Mouse (Mus musculus) liver, adult 2 months (tissue): ENCODE measurements around the gene Wdr83os. TPM values are rescaled to one million over a fixed set of nuclear protein-coding genes. Genes with fewer than 3 reads are reported as not detected.
"Not testable (repeated sequence)": the region's sequence is repeated elsewhere in the genome, so short reads cannot be mapped to it uniquely, and the experiment has no call there.

ENCODE experiments used
- DNase-seq: peaks from one replicate; pipeline ENCODE4 v3.0.0-alpha.2; 2011; ENCODE audit warnings: low read depth, low spot score; ENCODE audit errors: extremely low read depth
- H3K27ac ChIP-seq: fragments of 200-500 bp; replicated peaks from 2 replicates; pipeline ENCODE4 v1.5.1; 2012; ENCODE audit warnings: low read depth, mild to moderate bottlenecking, control low read depth, inconsistent platforms, low read length; ENCODE audit not compliant: insufficient read depth
- H3K27me3 ChIP-seq: fragments of 200-500 bp; 2 replicates; pipeline ENCODE4 v1.6.1; 2012; ENCODE audit warnings: mild to moderate bottlenecking, moderate library complexity, low read length, inconsistent platforms; ENCODE audit not compliant: control insufficient read depth, insufficient read depth
- H3K36me3 ChIP-seq: fragments of 200-500 bp; 2 replicates; pipeline ENCODE4 v1.6.1; 2012; ENCODE audit warnings: low read length, inconsistent platforms; ENCODE audit not compliant: control insufficient read depth, insufficient read depth
- H3K4me1 ChIP-seq: fragments of 200-500 bp; 2 replicates; pipeline ENCODE4 v1.6.1; 2011; ENCODE audit warnings: low read length; ENCODE audit not compliant: control insufficient read depth, insufficient read depth
- H3K4me3 ChIP-seq: fragments of 200-500 bp; 2 replicates; pipeline ENCODE4 v1.5.1; 2011; ENCODE audit warnings: low read depth, mild to moderate bottlenecking, control low read depth, low read length, moderate library complexity; ENCODE audit not compliant: insufficient read depth
- H3K79me2 ChIP-seq: fragments of 200-500 bp; 2 replicates; pipeline ENCODE4 v1.6.1; 2012; ENCODE audit warnings: inconsistent platforms, mild to moderate bottlenecking, low read length, moderate library complexity; ENCODE audit not compliant: control insufficient read depth, insufficient read depth
- H3K9ac ChIP-seq: fragments of 200-500 bp; 2 replicates; pipeline ENCODE4 v1.6.1; 2012; ENCODE audit warnings: low read depth, mild to moderate bottlenecking, control low read depth, inconsistent platforms, low read length
- CTCF ChIP-seq: fragments of 200-500 bp; IDR thresholded peaks from 2 replicates; pipeline ENCODE4 v1.5.1; 2011; ENCODE audit warnings: low read depth, low read length, control low read depth
- POLR2A ChIP-seq: fragments of 200-500 bp; IDR thresholded peaks from 2 replicates; pipeline ENCODE4 v1.6.1; 2011; ENCODE audit warnings: low read length, control low read depth; ENCODE audit not compliant: insufficient read depth; ENCODE audit errors: extremely low read depth
- WGBS: fragments of 180-500 bp; shearing (Covaris S2); methylation state at CpG from one replicate; pipeline ENCODE4 v1.1.7; 2018; 5-methylcytosine and 5-hydroxymethylcytosine counted together
- polyA plus RNA-seq: library from polyadenylated mRNA; depleted of rRNA; stranded (reverse); fragments of >200 nt; gene quantifications from 2 replicates; pipeline ENCODE4 v1.2.3, GENCODE M21; 2012
- total RNA-seq: library from RNA; depleted of rRNA; stranded (reverse); fragments of >200 nt; gene quantifications from 2 replicates; pipeline ENCODE4 v1.2.3, GENCODE M21; 2014

Gene Wdr83os
- total and polyA plus RNA-seq, 2 experiments, result 26.3 to 126 TPM

DNA sequence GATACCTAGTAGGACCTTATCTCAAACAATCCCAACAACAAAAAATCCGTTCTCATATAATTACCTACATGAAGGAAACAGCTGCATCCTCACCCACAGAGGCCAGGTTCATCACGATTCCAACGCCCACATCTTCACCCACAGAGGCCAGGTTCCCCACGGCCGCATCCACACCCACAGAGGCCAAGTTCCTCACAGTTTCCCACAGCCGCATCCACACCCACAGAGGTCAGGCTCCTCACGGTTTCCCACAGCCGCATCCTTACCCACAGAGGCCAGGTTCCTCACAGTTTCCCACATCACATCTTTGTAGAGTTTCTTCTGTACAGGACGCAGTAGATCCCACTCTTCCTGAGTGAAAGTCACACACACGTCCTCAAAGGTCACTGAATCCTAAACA lies 32.7 kb downstream of the Wdr83os start:
- H3K27ac ChIP-seq, result no peak overlapping the region
- peaks cover 2% of the 10 kb centered on the region; the same call in 1 of the 2 replicates for H3K79me2 ChIP-seq
- TF ChIP-seq CTCF, result no peak
- no peak for TF ChIP-seq POLR2A
- no peaks in the 10 kb centered on the region; the same call in none of the 2 replicates for H3K4me1 ChIP-seq
- no peak overlapping the region for H3K9ac ChIP-seq
- WGBS, result 98% methylated on average over 10 of the region's 10 CpGs
- no peak overlapping the region for H3K4me3 ChIP-seq
- DNase-seq, result no peak
- peaks cover 32% of the 10 kb centered on the region for H3K36me3 ChIP-seq
- H3K27me3 ChIP-seq, result no peaks in the 10 kb centered on the region

DNA sequence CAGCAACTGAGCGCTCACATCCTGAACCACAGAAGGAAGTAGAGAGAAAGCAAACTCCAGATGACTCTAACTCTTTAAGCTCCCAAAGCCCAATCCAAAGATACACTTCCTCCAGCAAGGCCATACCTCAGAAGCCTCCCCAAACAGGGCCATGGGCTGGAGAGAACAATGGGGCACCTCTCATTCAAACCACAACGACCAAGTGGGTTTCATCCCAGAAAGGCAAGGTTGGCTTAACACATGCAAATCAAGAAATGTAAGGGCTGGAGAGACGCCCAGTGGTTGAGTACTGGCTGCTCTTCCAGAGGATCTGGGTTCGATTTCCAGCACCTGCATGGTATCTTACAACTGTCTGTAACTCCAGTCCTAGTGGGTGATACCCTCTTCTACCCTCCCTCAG lies 35.0 kb downstream of the Wdr83os start:
- no peaks in the 10 kb centered on the region for H3K27me3 ChIP-seq
- no peak for DNase-seq
- no peak overlapping the region for H3K4me3 ChIP-seq
- no peak overlapping the region for H3K9ac ChIP-seq
- TF ChIP-seq POLR2A (no peak), CTCF (no peak)
- H3K4me1 ChIP-seq, result no peaks in the 10 kb centered on the region; the same call in none of the 2 replicates
- 90% methylated on average over 4 of the region's 4 CpGs for WGBS
- peaks cover 20% of the 10 kb centered on the region for H3K36me3 ChIP-seq
- H3K27ac ChIP-seq, result no peak overlapping the region
- peaks cover 3% of the 10 kb centered on the region; the same call in 1 of the 2 replicates for H3K79me2 ChIP-seq

GRCm38 (mm10) chr8:85116984-85117383 lies 36.4 kb downstream of the Wdr83os start:
- H3K27ac ChIP-seq, result no peak overlapping the region
- TF ChIP-seq POLR2A (no peak), CTCF (no peak)
- no peak overlapping the region for H3K4me3 ChIP-seq
- 30% methylated on average over 7 of the region's 7 CpGs for WGBS
- H3K36me3 ChIP-seq, result peaks cover 8% of the 10 kb centered on the region
- H3K9ac ChIP-seq, result no peak overlapping the region
- peak; percentile 9 for DNase-seq
- peaks cover 3% of the 10 kb centered on the region; the same call in 1 of the 2 replicates for H3K79me2 ChIP-seq
- no peaks in the 10 kb centered on the region for H3K27me3 ChIP-seq
- H3K4me1 ChIP-seq, result no peaks in the 10 kb centered on the region; the same call in none of the 2 replicates

DNA sequence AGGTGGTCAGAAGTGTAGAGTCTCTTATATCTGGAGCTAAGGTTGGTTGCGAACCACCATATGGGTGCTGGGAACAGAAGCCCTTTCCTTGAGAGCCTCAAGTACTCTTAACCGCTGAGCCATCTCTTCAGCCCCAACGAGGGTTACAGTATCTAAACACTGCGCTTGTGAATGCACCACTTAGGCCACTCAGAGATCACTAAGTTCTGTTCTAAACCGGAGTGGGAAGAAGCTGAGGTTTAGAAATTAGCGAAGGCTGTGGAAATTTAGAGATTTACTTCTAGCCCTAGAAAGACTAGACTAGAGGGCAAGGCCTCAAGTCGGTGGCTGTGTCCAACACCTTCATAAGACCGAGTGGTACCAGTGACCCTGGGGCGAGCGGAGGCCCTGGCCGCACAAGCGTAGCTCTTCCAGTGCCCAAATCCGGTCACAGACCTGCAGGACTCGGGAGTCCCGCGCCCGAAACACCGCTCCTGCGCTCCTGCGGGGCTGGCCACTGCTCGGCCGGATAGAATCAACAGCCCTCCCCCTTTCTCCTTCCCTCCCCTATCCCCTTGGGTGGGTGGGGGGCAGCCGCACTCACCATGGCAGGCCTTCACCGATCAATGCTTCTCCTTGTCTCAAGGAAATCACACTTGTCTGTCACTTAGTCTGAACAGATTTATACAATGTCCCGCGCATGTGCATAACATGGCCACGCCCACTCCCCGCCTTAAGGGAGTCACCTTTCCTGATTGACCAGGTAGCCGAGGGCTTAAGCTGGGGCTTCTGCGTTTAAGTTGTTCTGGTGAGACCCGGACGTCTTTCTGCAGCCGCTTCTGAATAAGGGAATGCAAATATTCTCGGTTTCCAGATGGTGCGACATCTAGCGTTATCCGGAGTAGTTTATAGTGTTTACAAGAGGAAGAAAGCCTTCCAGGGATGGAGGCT lies 38.8 kb downstream of the Wdr83os start:
- peak overlapping the region; percentile 47; the same call in 1 of the 2 replicates for H3K27ac ChIP-seq

GRCm38 (mm10) chr8:85120251-85120650 lies 39.7 kb downstream of the Wdr83os start:
- H3K9ac ChIP-seq, H3K36me3 ChIP-seq, H3K27ac ChIP-seq, H3K79me2 ChIP-seq, H3K4me1 ChIP-seq, H3K4me3 ChIP-seq, H3K27me3 ChIP-seq, DNase-seq: not testable (repeated sequence)
- WGBS, result 86% methylated on average over 5 of the region's 5 CpGs

More for the DNA sequence above, 38.8 kb downstream of the Wdr83os start:
- Histone ChIP-seq H3K36me3 (no peaks in the 10 kb centered on the region), H3K9ac (peak overlapping the region; percentile 87), H3K4me1 (no peaks in the 10 kb centered on the region; the same call in none of the 2 replicates), H3K79me2 (peaks cover 3% of the 10 kb centered on the region; the same call in 1 of the 2 replicates), H3K4me3 (peak overlapping the region; percentile 92), H3K27me3 (no peaks in the 10 kb centered on the region)
- 5% methylated on average over 37 of the region's 37 CpGs for WGBS
- TF ChIP-seq CTCF (no peak), POLR2A (peak; percentile 51; the same call in 1 of the 2 replicates)
- DNase-seq, result peak; percentile 85

- no peaks in the 10 kb centered on the region for H3K36me3 ChIP-seq
- H3K9ac ChIP-seq, result no peak within 1 kb of the TSS
- peaks cover 3% of the 10 kb centered on the region; the same call in 1 of the 2 replicates for H3K79me2 ChIP-seq
- WGBS, result 90% methylated on average over 3 of the region's 3 CpGs
- no peaks in the 10 kb centered on the region; the same call in 1 of the 2 replicates for H3K4me1 ChIP-seq
- TF ChIP-seq CTCF (no peak), POLR2A (no peak)
- H3K27ac ChIP-seq, result no peak within 1 kb of the TSS
- H3K27me3 ChIP-seq, result no peaks in the 10 kb centered on the region
- H3K4me3 ChIP-seq, result no peak within 1 kb of the TSS
- DNase-seq, result no peak
Observed at GRCm38 (mm10) chr8:85122995-85123394, 42.5 kb downstream of the Wdr83os start, which contains the start of gene Zfp791. TSS of gene Zfp791 (minus strand) at chr8:85123095.
